Mouse (Mus musculus) midbrain, embryonic 12.5 days (tissue): ENCODE measurements at regions not wholly inside any gene's neighbourhood (a gene's known extent, or its start where the extent isn't known, plus 50 kb on each side); places are given as distances from the start of the nearest gene placed in this dataset.
A peak's percentile ranks its signal among the peaks of the same experiment; 100 is the strongest.

Experiments
- ATAC-seq: fragments of 200-750 bp; cut with Nextera tagmentation; 2 replicates; pipeline ENCODE4 v1.8.0; 2017; ENCODE audit warnings: low read depth, moderate TSS enrichment, moderate library complexity; ENCODE audit not compliant: low FRiP score
- H3K27ac ChIP-seq: fragments of 300-500 bp; sonication (generic); replicated peaks from 2 replicates; pipeline ENCODE4 v1.5.1; 2016; ENCODE audit warnings: mild to moderate bottlenecking
- H3K27me3 ChIP-seq: fragments of 300-500 bp; sonication (generic); 2 replicates; pipeline ENCODE4 v1.6.1; 2016; ENCODE audit warnings: mild to moderate bottlenecking
- H3K36me3 ChIP-seq: fragments of 300-500 bp; sonication (generic); 2 replicates; pipeline ENCODE4 v1.6.1; 2016
- H3K4me1 ChIP-seq: fragments of 300-500 bp; sonication (generic); 2 replicates; pipeline ENCODE4 v1.6.1; 2016
- H3K4me2 ChIP-seq: fragments of 300-500 bp; sonication (generic); replicated peaks from 2 replicates; pipeline ENCODE4 v1.6.1; 2016; ENCODE audit warnings: mild to moderate bottlenecking, moderate library complexity
- H3K4me3 ChIP-seq: fragments of 300-500 bp; sonication (generic); 2 replicates; pipeline ENCODE4 v1.5.1; 2016; ENCODE audit warnings: mild to moderate bottlenecking
- H3K9ac ChIP-seq: fragments of 300-500 bp; sonication (generic); replicated peaks from 2 replicates; pipeline ENCODE4 v1.6.1; 2016; ENCODE audit warnings: mild to moderate bottlenecking, moderate library complexity
- H3K9me3 ChIP-seq: fragments of 300-500 bp; sonication (generic); 2 replicates; pipeline ENCODE4 v1.6.1; 2016; ENCODE audit warnings: mild to moderate bottlenecking
- WGBS: fragments of 180-500 bp; shearing (Covaris S2); methylation state at CpG from one replicate; pipeline ENCODE4 v1.1.7; 2016; 5-methylcytosine and 5-hydroxymethylcytosine counted together

DNA sequence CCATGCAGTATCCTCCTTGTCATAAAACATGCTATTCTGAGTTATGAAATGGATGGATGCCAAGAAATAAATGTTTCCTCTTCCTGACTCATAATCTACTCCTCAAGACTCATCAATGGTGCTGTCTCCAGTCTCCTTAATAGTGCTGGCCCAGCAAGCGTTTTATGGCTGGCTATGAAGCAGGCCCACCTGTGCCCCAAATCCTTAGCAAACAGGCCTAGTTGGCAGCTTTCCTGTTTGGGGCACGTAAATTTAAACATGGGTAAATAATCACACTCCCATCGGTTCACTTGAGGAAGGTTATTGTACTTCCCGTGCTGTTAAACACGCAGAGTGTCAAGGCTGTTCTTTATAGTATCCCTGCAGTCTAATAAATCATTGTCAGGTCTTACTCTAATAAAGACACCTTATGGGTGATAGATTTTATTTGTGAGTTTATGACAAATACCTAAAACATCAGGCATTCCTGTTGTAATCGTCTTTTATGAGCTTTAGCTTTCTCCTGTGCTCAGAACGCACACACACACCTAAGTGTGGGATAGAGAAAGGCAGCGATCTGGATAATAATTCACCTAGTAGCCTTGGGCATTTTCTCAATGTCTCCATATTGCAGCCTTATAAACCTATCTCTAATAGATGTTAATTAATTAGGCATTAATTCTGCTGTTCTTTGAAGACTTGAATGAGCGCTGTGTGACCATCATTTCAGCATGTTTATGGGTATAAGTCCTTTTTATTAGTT, 435.6 kb upstream of the Klf6 start:
- Histone ChIP-seq H3K9me3 (no peaks in the 10 kb centered on the region), H3K27me3 (no peaks in the 10 kb centered on the region), H3K27ac (no peak overlapping the region), H3K9ac (no peak overlapping the region), H3K4me3 (no peak overlapping the region), H3K4me2 (no peak overlapping the region), H3K4me1 (no peaks in the 10 kb centered on the region), H3K36me3 (no peaks in the 10 kb centered on the region)
- 90% methylated on average over 9 of the region's 9 CpGs for WGBS
- no peak for ATAC-seq

DNA sequence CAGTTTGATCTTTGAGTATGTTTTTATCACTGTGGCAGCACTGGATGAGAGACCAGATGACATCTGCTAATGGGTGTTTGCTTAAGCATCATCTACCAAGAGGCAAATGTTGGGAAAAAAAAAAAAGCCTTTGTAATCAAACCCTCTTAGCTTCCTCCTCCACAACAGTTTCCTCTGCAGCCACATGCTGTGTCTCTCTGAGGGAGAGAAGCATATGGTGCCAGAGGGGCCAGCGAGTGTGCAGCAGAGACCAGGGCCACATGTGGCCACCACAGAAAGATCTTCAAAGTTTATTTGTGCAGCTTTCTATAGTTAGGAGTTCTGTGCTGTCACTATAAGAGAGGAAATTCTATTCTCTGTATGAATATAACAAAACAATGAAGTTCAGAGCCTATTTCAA, 427.6 kb upstream of the Klf6 start:
- Histone ChIP-seq H3K4me2 (no peak overlapping the region), H3K9ac (no peak overlapping the region), H3K27me3 (no peaks in the 10 kb centered on the region), H3K4me3 (no peak overlapping the region), H3K36me3 (no peaks in the 10 kb centered on the region), H3K9me3 (0 out of 2 replicates have a peak, but pooled peaks cover 3% of the 10 kb centered on the region), H3K4me1 (no peaks in the 10 kb centered on the region), H3K27ac (no peak overlapping the region)
- WGBS, result 37% methylated on average over 1 of the region's 1 CpGs
- 0 out of 2 replicates have a peak, but pooled peaks have one; percentile 27 for ATAC-seq

DNA sequence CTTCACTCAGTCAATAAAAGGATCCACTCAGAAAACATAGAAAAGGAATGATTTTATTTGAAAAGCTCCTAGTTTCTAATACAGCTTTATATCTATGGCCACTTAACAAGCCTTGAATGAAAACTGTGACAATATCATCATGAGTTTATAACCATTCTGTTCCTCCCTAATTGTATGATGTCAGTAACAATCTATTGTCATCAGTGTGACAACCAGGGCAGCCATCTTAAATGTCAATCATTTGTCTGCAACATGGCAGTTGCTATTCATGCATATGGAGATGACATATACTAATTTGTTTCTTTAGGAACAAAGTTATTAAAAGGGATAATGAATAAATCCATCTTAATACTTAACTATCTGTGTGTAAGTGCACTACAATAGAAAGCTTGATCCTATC, 426.2 kb upstream of the Klf6 start:
- Histone ChIP-seq H3K36me3 (no peaks in the 10 kb centered on the region), H3K9me3 (0 out of 2 replicates have a peak, but pooled peaks cover 3% of the 10 kb centered on the region), H3K4me3 (no peak overlapping the region), H3K27ac (no peak overlapping the region), H3K4me2 (no peak overlapping the region), H3K27me3 (no peaks in the 10 kb centered on the region), H3K4me1 (no peaks in the 10 kb centered on the region), H3K9ac (no peak overlapping the region)
- ATAC-seq, result no peak

DNA sequence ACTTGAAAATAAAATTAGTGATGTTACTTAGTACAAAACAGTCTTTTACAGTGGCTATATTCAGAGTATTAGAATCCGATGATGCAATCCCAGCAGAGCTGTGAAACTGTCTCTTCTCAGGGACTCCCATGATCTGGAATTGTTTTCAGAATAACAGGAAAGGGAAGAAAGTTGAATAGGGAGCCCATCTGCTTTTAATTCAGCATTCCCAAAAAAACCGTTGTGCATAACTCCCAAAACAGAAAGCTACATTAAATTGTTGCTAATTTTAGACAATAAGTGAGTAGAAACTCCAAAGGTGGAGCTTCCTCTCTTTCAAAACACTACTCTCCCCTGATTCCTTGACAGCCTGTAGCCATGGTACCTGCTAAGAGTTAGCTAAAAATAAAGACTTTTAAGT, 425.1 kb upstream of the Klf6 start:
- Histone ChIP-seq H3K27me3 (no peaks in the 10 kb centered on the region), H3K9me3 (0 out of 2 replicates have a peak, but pooled peaks cover 3% of the 10 kb centered on the region), H3K4me1 (no peaks in the 10 kb centered on the region), H3K4me2 (no peak overlapping the region), H3K4me3 (no peak overlapping the region), H3K36me3 (no peaks in the 10 kb centered on the region), H3K27ac (no peak overlapping the region), H3K9ac (no peak overlapping the region)
- no peak for ATAC-seq
- 77% methylated on average over 2 of the region's 2 CpGs for WGBS

DNA sequence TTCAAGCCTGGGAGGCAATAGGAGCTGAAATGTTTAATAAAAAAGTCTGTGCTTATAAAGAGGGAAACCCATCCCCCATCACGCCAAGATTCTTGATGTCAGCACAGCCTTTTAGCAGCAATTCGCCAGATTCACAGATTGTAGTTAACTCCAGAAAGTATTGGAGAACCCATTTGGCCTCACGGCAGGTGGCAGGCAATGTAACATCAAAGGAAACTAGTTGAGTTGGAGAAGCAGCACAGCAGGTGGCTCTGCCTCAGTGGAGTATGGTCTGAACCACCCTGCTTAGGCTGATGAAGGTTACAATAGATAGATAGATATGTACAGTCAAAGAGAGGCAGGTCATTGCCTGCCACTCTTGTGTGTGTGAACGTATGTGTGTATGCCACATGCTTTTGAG, 420.8 kb upstream of the Klf6 start:
- Histone ChIP-seq H3K4me3 (no peak overlapping the region), H3K4me2 (no peak overlapping the region), H3K9ac (no peak overlapping the region), H3K36me3 (no peaks in the 10 kb centered on the region), H3K9me3 (no peaks in the 10 kb centered on the region), H3K27me3 (no peaks in the 10 kb centered on the region), H3K27ac (no peak overlapping the region), H3K4me1 (no peaks in the 10 kb centered on the region)
- no peak for ATAC-seq
- WGBS, result 83% methylated on average over 4 of the region's 4 CpGs

DNA sequence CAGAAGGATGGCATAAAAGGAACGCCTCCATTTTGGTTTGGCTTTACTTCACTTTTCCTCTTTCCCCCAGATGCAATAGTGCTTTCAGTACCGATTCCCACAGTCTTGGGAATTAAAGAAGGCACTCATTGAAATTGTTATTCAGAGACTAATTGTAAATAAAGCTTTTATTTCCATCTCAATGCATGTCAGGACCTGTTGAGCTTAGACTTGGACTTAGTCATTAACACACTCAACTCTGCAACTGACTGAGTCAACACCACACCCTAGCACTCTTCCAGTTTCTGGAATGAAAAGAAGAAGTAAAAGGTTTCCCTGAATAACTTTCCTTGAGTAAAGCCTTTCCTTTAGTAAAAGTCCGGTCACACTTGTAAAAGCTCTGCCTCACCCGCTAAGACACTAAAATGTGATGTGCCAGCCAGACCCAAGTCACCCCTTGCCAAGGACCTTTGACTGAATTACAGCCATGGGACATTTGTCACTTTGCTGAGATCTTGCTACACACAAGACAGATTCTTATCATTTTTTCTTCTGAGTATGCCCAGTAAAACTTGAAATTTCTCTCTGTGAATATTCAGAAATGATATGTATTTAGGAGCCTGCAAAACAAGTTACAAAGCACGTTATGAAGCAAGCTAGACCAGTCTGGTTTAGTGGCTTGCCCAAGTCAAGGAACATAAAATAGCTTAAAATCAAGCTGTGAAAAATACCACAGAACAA, 416.4 kb upstream of the Klf6 start:
- H3K9ac ChIP-seq, result no peak overlapping the region
- H3K4me2 ChIP-seq, result no peak overlapping the region
- no peaks in the 10 kb centered on the region for H3K27me3 ChIP-seq
- no peaks in the 10 kb centered on the region for H3K36me3 ChIP-seq
- no peak overlapping the region for H3K27ac ChIP-seq
- 79% methylated on average over 5 of the region's 5 CpGs for WGBS
- H3K4me3 ChIP-seq, result no peak overlapping the region
- no peaks in the 10 kb centered on the region for H3K9me3 ChIP-seq
- ATAC-seq, result no peak
- H3K4me1 ChIP-seq, result no peaks in the 10 kb centered on the region

DNA sequence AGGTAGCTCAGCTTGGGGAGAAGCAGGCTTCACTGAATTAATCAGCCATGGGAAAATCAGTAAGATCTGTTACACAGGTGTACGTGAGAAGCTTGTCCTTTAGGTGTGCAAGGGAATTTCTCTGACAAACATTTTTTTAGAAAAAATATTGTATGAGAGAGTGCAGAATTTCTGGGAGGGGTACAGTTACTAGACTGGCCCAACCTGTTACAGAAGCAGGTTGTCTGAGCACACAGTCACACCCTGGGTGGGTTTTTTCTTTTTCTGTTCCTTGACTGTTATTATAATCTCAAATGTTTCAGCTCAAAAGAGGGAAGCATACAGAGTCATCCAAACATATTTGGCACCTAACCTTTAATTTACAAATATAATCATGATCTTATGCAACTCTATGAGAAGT, 412.7 kb upstream of the Klf6 start:
- Histone ChIP-seq H3K9me3 (no peaks in the 10 kb centered on the region), H3K9ac (no peak overlapping the region), H3K4me3 (no peak overlapping the region), H3K27ac (no peak overlapping the region), H3K4me1 (no peaks in the 10 kb centered on the region), H3K4me2 (no peak overlapping the region), H3K27me3 (no peaks in the 10 kb centered on the region), H3K36me3 (no peaks in the 10 kb centered on the region)
- no peak for ATAC-seq
- WGBS, result 92% methylated on average over 1 of the region's 1 CpGs

DNA sequence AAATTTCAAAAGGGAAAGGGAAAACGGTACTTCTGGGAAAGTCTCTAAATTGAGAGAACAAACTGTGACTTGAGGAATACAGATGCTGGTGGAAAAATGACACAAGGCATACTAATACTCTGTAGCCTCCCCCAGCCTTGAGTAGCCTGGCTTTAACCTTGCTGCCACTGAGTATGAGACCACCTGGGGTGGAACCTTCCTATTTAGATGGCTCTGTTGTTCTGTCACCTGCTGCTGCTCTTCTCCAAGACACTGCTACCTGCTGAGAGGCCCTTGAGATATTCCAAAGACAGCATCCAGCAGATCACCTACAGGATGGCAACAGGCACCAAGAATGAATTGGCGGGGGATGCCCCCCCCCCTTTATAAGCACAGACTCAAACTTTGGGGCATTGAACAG, 380.5 kb upstream of the Klf6 start:
- H3K9me3 ChIP-seq, result no peaks in the 10 kb centered on the region
- no peak for ATAC-seq
- H3K27ac ChIP-seq, result no peak overlapping the region
- H3K4me2 ChIP-seq, result no peak overlapping the region
- H3K27me3 ChIP-seq, result no peaks in the 10 kb centered on the region
- no peak overlapping the region for H3K4me3 ChIP-seq
- 70% methylated on average over 2 of the region's 2 CpGs for WGBS
- no peaks in the 10 kb centered on the region for H3K4me1 ChIP-seq
- no peaks in the 10 kb centered on the region for H3K36me3 ChIP-seq
- H3K9ac ChIP-seq, result no peak overlapping the region

DNA sequence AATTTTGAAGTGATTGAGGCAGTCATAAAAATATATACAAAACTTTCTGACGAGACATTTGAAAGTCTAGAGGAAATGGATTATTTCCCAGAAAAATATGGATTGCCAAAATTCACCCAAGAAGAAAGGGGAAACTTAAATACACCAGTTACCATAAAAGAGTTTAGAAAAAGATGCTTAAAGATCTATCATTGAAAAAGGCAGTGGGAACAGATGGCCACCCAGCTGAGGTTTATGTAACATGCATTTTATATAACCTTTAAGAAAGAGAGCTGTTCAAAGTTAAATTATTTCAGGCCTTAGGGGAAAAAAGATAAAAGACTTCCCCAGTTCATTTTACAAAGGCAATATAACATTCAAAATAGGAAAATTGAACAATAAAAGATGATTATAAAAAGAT, 369.0 kb upstream of the Klf6 start:
- Histone ChIP-seq H3K27ac (no peak overlapping the region), H3K27me3 (no peaks in the 10 kb centered on the region), H3K4me2 (no peak overlapping the region), H3K4me3 (no peak overlapping the region), H3K36me3 (no peaks in the 10 kb centered on the region), H3K9ac (no peak overlapping the region), H3K9me3 (no peaks in the 10 kb centered on the region), H3K4me1 (no peaks in the 10 kb centered on the region)
- WGBS, result 85% methylated on average over 1 of the region's 1 CpGs
- ATAC-seq, result no peak

DNA sequence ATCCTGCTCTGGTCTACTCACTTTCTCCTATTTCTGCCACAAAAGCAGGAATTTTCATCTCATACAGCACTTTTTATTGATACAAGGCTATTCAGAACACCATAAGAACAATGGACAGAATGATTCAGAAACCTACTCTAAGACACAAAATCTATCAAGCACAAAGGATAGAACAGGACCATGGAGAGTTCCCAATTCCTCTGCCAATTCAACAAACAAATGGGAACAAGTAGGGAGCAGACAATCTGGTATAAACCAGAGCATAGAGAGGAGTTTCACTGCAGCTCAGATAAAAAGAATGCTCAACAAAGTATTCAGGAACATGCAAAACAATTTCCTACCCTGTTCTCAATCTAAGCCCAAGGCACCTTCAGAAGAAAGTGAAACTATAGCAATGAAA, 363.7 kb upstream of the Klf6 start:
- Histone ChIP-seq H3K9me3 (no peaks in the 10 kb centered on the region), H3K27ac (no peak overlapping the region), H3K36me3 (no peaks in the 10 kb centered on the region), H3K4me1 (no peaks in the 10 kb centered on the region), H3K27me3 (no peaks in the 10 kb centered on the region), H3K9ac (no peak overlapping the region), H3K4me3 (no peak overlapping the region), H3K4me2 (no peak overlapping the region)
- no peak for ATAC-seq

DNA sequence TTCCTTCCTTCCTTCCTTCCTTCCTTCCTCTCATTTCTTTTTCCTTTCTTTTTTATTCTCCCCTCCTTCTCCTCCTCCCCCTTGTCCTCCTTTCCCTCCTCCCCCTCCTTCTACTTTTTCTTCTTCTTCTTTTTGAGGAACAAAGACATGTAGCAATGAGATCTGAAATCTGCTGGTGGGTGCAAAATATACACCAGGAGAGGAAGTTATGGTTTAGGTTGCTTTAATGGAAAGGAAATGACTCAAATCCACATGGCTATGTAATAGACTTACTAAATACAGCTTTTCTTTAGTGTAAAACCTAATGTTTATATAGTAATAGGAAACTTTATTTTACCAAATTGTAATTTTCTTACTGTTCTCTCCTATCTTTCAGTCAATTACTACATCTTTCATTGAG, 349.5 kb upstream of the Klf6 start:
- ATAC-seq, result no peak
- no peak overlapping the region for H3K9ac ChIP-seq
- H3K27me3 ChIP-seq, result no peaks in the 10 kb centered on the region
- no peak overlapping the region for H3K27ac ChIP-seq
- no peak overlapping the region for H3K4me3 ChIP-seq
- H3K4me2 ChIP-seq, result no peak overlapping the region
- no peaks in the 10 kb centered on the region for H3K9me3 ChIP-seq
- H3K4me1 ChIP-seq, result no peaks in the 10 kb centered on the region
- no peaks in the 10 kb centered on the region for H3K36me3 ChIP-seq

DNA sequence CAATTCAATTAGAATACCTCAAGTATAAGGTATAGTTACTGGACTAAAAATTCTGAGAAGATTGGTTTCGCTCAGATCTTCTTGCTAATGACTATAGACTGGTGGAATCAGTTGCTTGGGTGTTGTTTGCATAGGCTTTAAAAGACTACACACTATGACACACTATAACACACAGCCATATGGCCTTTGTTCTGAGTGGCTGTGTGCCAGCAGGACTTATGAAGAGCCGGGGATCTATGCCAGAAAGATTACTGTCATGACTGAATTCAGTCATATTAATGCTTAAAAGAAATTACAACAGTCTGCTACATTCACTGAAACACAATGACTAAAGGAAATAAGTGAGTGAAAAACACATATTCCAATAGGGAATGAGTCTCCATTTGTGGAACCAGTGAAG, 345.7 kb upstream of the Klf6 start:
- no peak overlapping the region for H3K4me2 ChIP-seq
- no peaks in the 10 kb centered on the region for H3K4me1 ChIP-seq
- no peaks in the 10 kb centered on the region for H3K9me3 ChIP-seq
- no peak for ATAC-seq
- no peaks in the 10 kb centered on the region for H3K27me3 ChIP-seq
- H3K4me3 ChIP-seq, result no peak overlapping the region
- 78% methylated on average over 2 of the region's 2 CpGs for WGBS
- H3K9ac ChIP-seq, result no peak overlapping the region
- H3K27ac ChIP-seq, result no peak overlapping the region
- H3K36me3 ChIP-seq, result no peaks in the 10 kb centered on the region

DNA sequence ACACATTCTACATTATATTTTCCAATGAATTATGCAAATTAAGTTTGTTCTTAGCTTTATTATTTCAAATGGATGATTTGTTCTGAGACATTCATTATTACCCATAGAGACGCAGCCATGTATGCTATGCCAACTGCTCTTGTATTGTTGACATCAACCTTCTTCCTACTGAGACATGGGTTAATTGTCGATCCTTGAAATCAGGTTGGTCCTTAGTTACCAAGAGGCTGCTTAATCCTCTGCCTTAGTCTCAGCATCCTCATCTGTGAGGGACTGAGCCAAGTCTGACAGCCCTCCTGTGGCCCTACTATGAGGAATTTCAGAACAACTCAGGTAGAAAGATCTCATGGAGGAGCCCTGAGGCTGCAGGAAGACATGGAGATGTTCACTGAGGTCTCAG, 345.2 kb upstream of the Klf6 start:
- H3K36me3 ChIP-seq, result no peaks in the 10 kb centered on the region
- H3K4me1 ChIP-seq, result no peaks in the 10 kb centered on the region
- WGBS, result 91% methylated on average over 2 of the region's 2 CpGs
- no peak overlapping the region for H3K4me3 ChIP-seq
- H3K9me3 ChIP-seq, result no peaks in the 10 kb centered on the region
- H3K4me2 ChIP-seq, result no peak overlapping the region
- no peaks in the 10 kb centered on the region for H3K27me3 ChIP-seq
- H3K27ac ChIP-seq, result no peak overlapping the region
- H3K9ac ChIP-seq, result no peak overlapping the region
- ATAC-seq, result no peak
